Mouse (Mus musculus): ENCODE measurements around the gene Sbf1. TPM values are rescaled to one million over a fixed set of nuclear protein-coding genes. Genes with fewer than 3 reads are reported as not detected.

Sbf1 gene
- polyA plus RNA-seq, 1 experiment from 2014 or later, result 93.2 TPM

DNA sequence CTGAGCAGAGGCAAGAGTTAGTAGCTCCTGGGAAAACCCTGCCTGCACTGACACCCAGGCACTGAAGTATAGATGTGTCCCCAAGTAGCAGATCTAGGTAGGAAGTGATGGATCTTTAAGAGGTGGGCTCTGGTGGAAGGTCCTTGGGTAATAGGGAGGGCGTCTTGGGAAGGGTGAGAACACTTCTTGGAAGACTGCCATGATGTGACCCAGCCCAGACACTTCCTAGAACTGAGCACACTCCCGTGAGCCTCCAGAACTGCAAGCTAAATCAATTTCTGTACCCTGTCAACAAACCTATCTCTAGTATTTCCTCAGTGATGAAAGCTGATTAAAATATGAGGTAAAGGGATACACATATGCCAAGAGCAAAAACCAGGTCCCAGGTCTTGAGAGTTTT lies 22.3 kb downstream of the Sbf1 start:
- no peak overlapping the region for H3K4me2 ChIP-seq (ENCODE audit: low read length)
- peaks cover 62% of the 10 kb centered on the region for H3K36me3 ChIP-seq (ENCODE audit: control insufficient read depth, insufficient read depth, low read length)
- H3K27ac ChIP-seq (ENCODE audit: low read depth, low read length), result no peak overlapping the region
- H3K27me3 ChIP-seq (replicated peaks; ENCODE audit: control insufficient read depth, insufficient read depth, low read length), result no peaks in the 10 kb centered on the region
- no peaks in the 10 kb centered on the region for H3K4me1 ChIP-seq (ENCODE audit: control insufficient read depth, insufficient read depth, low read depth, low read length)
- H3K9me3 ChIP-seq (ENCODE audit: control insufficient read depth, low read length), result no peaks in the 10 kb centered on the region
- H3K9ac ChIP-seq (ENCODE audit: low read depth, low read length), result no peak overlapping the region
- ATAC-seq, result no peak
- 77% methylated on average over 2 of the region's 2 CpGs for WGBS
- no peak overlapping the region for H3K4me3 ChIP-seq (ENCODE audit: low read length)

DNA sequence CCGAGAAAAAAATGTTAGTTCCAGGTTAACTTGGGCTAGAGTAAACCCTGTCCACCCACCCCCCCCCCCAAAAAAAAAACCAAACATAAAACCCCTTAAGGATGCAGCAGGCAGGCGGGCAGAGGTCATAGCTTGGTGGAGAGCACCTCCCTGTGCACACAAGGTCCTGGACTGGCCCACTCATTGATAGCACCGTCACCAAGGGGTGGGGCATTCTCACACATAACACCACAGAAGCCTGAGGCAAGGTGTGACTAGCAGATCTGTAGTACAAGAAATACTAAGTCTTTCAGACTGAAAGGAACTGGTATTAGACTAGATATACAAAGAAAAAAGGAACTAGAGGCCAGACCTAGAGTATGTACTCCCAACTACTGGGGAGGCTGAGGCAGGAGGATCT lies 23.6 kb downstream of the Sbf1 start:
- Histone ChIP-seq H3K9ac (ENCODE audit: low read depth, low read length) (no peak overlapping the region), H3K36me3 (ENCODE audit: control insufficient read depth, insufficient read depth, low read length) (peaks cover 61% of the 10 kb centered on the region), H3K4me2 (ENCODE audit: low read length) (no peak overlapping the region), H3K27me3 (replicated peaks; ENCODE audit: control insufficient read depth, insufficient read depth, low read length) (no peaks in the 10 kb centered on the region), H3K9me3 (ENCODE audit: control insufficient read depth, low read length) (no peaks in the 10 kb centered on the region), H3K27ac (ENCODE audit: low read depth, low read length) (no peak overlapping the region), H3K4me1 (ENCODE audit: control insufficient read depth, insufficient read depth, low read depth, low read length) (no peaks in the 10 kb centered on the region), H3K4me3 (ENCODE audit: low read length) (no peak overlapping the region)
- ATAC-seq, result no peak
- 94% methylated on average over 3 of the region's 3 CpGs for WGBS

- no peaks in the 10 kb centered on the region for H3K4me1 ChIP-seq (ENCODE audit: control insufficient read depth, insufficient read depth, low read depth, low read length)
- H3K4me2 ChIP-seq (ENCODE audit: low read length), result no peak overlapping the region
- H3K27me3 ChIP-seq (replicated peaks; ENCODE audit: control insufficient read depth, insufficient read depth, low read length), result no peaks in the 10 kb centered on the region
- peaks cover 55% of the 10 kb centered on the region for H3K36me3 ChIP-seq (ENCODE audit: control insufficient read depth, insufficient read depth, low read length)
- H3K4me3 ChIP-seq (ENCODE audit: low read length), result no peak overlapping the region
- WGBS, result 94% methylated on average over 11 of the region's 11 CpGs
- H3K27ac ChIP-seq (ENCODE audit: low read depth, low read length), result no peak overlapping the region
- H3K9me3 ChIP-seq (ENCODE audit: control insufficient read depth, low read length), result no peaks in the 10 kb centered on the region
- no peak for ATAC-seq
- H3K9ac ChIP-seq (ENCODE audit: low read depth, low read length), result no peak overlapping the region
Observed at GRCm38 (mm10) chr15:89289455-89289854, 25.7 kb downstream of the Sbf1 start.

DNA sequence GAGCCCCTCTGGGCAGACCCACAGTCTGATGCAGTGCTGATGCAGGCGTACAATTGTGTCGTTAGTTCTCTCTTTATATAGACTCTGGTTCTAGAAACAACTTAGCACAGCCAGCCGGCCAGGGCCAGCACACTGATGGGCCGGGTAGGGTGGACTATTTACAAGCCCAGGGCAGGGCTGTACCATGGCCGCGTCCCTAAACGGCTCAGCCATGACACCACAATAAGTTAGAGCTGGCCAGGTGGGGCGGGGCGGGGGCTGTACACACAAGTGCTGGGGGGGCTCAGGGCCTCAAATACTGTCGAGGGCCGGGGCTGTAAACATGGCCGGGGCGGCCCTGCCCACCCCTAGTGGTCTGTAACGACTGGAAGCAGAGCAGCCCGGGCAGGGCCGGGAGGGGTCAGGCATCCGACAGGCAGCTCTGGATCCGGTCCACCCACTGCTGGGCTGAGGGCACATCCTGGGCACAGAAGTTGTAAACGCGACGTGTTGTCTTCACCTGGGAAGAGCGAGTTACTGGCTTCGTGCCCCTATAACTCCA lies 26.8 kb downstream of the Sbf1 start:
- H3K4me1 ChIP-seq (ENCODE audit: control insufficient read depth, insufficient read depth, low read depth, low read length), result no peaks in the 10 kb centered on the region
- no peaks in the 10 kb centered on the region for H3K9me3 ChIP-seq (ENCODE audit: control insufficient read depth, low read length)
- no peak overlapping the region for H3K4me3 ChIP-seq (ENCODE audit: low read length)
- no peak overlapping the region for H3K4me2 ChIP-seq (ENCODE audit: low read length)
- H3K36me3 ChIP-seq (ENCODE audit: control insufficient read depth, insufficient read depth, low read length), result peaks cover 50% of the 10 kb centered on the region
- no peak overlapping the region for H3K27ac ChIP-seq (ENCODE audit: low read depth, low read length)
- WGBS, result 94% methylated on average over 22 of the region's 23 CpGs
- ATAC-seq, result 0 out of 2 replicates have a peak, but pooled peaks have one; percentile 15
- no peaks in the 10 kb centered on the region for H3K27me3 ChIP-seq (replicated peaks; ENCODE audit: control insufficient read depth, insufficient read depth, low read length)
- no peak overlapping the region for H3K9ac ChIP-seq (ENCODE audit: low read depth, low read length)

GRCm38 (mm10) chr15:89286582-89286981 lies 28.5 kb downstream of the Sbf1 start:
- Histone ChIP-seq H3K4me1 (ENCODE audit: control insufficient read depth, insufficient read depth, low read depth, low read length) (no peaks in the 10 kb centered on the region), H3K36me3 (ENCODE audit: control insufficient read depth, insufficient read depth, low read length) (peaks cover 53% of the 10 kb centered on the region), H3K9me3 (ENCODE audit: control insufficient read depth, low read length) (no peaks in the 10 kb centered on the region), H3K27ac (ENCODE audit: low read depth, low read length) (no peak overlapping the region), H3K4me3 (ENCODE audit: low read length) (no peak overlapping the region), H3K9ac (ENCODE audit: low read depth, low read length) (no peak overlapping the region), H3K27me3 (replicated peaks; ENCODE audit: control insufficient read depth, insufficient read depth, low read length) (no peaks in the 10 kb centered on the region), H3K4me2 (ENCODE audit: low read length) (no peak overlapping the region)
- 78% methylated on average over 5 of the region's 5 CpGs for WGBS
- ATAC-seq, result no peak

- Histone ChIP-seq H3K9ac (ENCODE audit: low read depth, low read length) (no peak overlapping the region), H3K27ac (ENCODE audit: low read depth, low read length) (no peak overlapping the region), H3K4me1 (ENCODE audit: control insufficient read depth, insufficient read depth, low read depth, low read length) (no peaks in the 10 kb centered on the region), H3K4me2 (ENCODE audit: low read length) (no peak overlapping the region), H3K9me3 (ENCODE audit: control insufficient read depth, low read length) (no peaks in the 10 kb centered on the region), H3K36me3 (ENCODE audit: control insufficient read depth, insufficient read depth, low read length) (peaks cover 51% of the 10 kb centered on the region), H3K4me3 (ENCODE audit: low read length) (no peak overlapping the region), H3K27me3 (replicated peaks; ENCODE audit: control insufficient read depth, insufficient read depth, low read length) (no peaks in the 10 kb centered on the region)
- WGBS, result 85% methylated on average over 7 of the region's 7 CpGs
- ATAC-seq, result no peak
Observed at GRCm38 (mm10) chr15:89286114-89286513, 29.0 kb downstream of the Sbf1 start.

- Histone ChIP-seq H3K4me1 (ENCODE audit: control insufficient read depth, insufficient read depth, low read depth, low read length) (no peaks in the 10 kb centered on the region), H3K4me3 (ENCODE audit: low read length) (no peak overlapping the region), H3K9ac (ENCODE audit: low read depth, low read length) (no peak overlapping the region), H3K4me2 (ENCODE audit: low read length) (no peak overlapping the region), H3K27ac (ENCODE audit: low read depth, low read length) (no peak overlapping the region), H3K36me3 (ENCODE audit: control insufficient read depth, insufficient read depth, low read length) (peaks cover 49% of the 10 kb centered on the region), H3K9me3 (ENCODE audit: control insufficient read depth, low read length) (no peaks in the 10 kb centered on the region), H3K27me3 (replicated peaks; ENCODE audit: control insufficient read depth, insufficient read depth, low read length) (no peaks in the 10 kb centered on the region)
- 98% methylated on average over 5 of the region's 5 CpGs for WGBS
- ATAC-seq, result no peak
Observed at GRCm38 (mm10) chr15:89285478-89285877, 29.6 kb downstream of the Sbf1 start.

- no peak overlapping the region for H3K4me3 ChIP-seq (ENCODE audit: low read length)
- no peaks in the 10 kb centered on the region for H3K27me3 ChIP-seq (replicated peaks; ENCODE audit: control insufficient read depth, insufficient read depth, low read length)
- no peak for ATAC-seq
- no peaks in the 10 kb centered on the region for H3K4me1 ChIP-seq (ENCODE audit: control insufficient read depth, insufficient read depth, low read depth, low read length)
- no peaks in the 10 kb centered on the region for H3K9me3 ChIP-seq (ENCODE audit: control insufficient read depth, low read length)
- no peak overlapping the region for H3K27ac ChIP-seq (ENCODE audit: low read depth, low read length)
- no peak overlapping the region for H3K4me2 ChIP-seq (ENCODE audit: low read length)
- no peak overlapping the region for H3K9ac ChIP-seq (ENCODE audit: low read depth, low read length)
- H3K36me3 ChIP-seq (ENCODE audit: control insufficient read depth, insufficient read depth, low read length), result peaks cover 52% of the 10 kb centered on the region
Observed at GRCm38 (mm10) chr15:89285004-89285403, 30.1 kb downstream of the Sbf1 start.

GRCm38 (mm10) chr15:89284094-89284493 lies 31.0 kb downstream of the Sbf1 start:
- ATAC-seq, result no peak
- WGBS, result 88% methylated on average over 2 of the region's 2 CpGs

DNA sequence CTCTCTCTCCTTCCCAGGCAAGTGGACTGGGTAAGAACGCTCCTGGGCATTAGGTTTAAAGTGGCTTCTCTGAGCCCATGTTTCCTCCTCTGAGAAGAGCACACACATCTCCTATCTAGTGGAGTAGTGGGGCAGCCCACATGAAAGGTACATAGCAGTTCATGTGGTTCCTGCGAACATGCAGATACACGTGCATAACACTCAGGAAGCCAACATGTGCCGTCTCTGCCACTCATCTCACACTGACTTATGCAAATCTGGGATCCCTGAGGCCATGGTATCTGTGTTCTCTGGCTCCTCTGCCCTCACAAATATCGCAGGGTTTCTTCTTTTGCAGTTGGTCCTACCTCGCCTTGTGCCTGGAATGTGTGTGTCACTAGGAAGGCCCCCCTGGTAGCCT lies 32.6 kb downstream of the Sbf1 start:
- no peak for ATAC-seq
- Histone ChIP-seq H3K9ac (ENCODE audit: low read depth, low read length) (no peak overlapping the region), H3K4me3 (ENCODE audit: low read length) (no peak overlapping the region), H3K4me2 (ENCODE audit: low read length) (no peak overlapping the region), H3K9me3 (ENCODE audit: control insufficient read depth, low read length) (no peaks in the 10 kb centered on the region), H3K27me3 (replicated peaks; ENCODE audit: control insufficient read depth, insufficient read depth, low read length) (no peaks in the 10 kb centered on the region), H3K4me1 (ENCODE audit: control insufficient read depth, insufficient read depth, low read depth, low read length) (no peaks in the 10 kb centered on the region), H3K36me3 (ENCODE audit: control insufficient read depth, insufficient read depth, low read length) (peaks cover 54% of the 10 kb centered on the region), H3K27ac (ENCODE audit: low read depth, low read length) (0 out of 2 replicates have a peak overlapping the region, but pooled peaks have one; percentile 21)
- 86% methylated on average over 6 of the region's 6 CpGs for WGBS

More at GRCm38 (mm10) chr15:89284094-89284493, 31.0 kb downstream of the Sbf1 start:
- Histone ChIP-seq H3K27me3 (replicated peaks; ENCODE audit: control insufficient read depth, insufficient read depth, low read length) (no peaks in the 10 kb centered on the region), H3K36me3 (ENCODE audit: control insufficient read depth, insufficient read depth, low read length) (peaks cover 53% of the 10 kb centered on the region), H3K4me1 (ENCODE audit: control insufficient read depth, insufficient read depth, low read depth, low read length) (no peaks in the 10 kb centered on the region), H3K27ac (ENCODE audit: low read depth, low read length) (no peak overlapping the region), H3K9me3 (ENCODE audit: control insufficient read depth, low read length) (no peaks in the 10 kb centered on the region), H3K4me2 (ENCODE audit: low read length) (no peak overlapping the region), H3K9ac (ENCODE audit: low read depth, low read length) (no peak overlapping the region), H3K4me3 (ENCODE audit: low read length) (no peak overlapping the region)
